Mouse (Mus musculus) frontal cortex, adult (tissue): ENCODE results near the gene Gm20458.

Source experiments
- ATAC-seq: cut with Nextera tagmentation; 2 replicates; pipeline ENCODE4 v1.9.2; 2017; ENCODE audit warnings: mild to moderate bottlenecking, moderate library complexity, mixed read lengths; ENCODE audit not compliant: low TSS enrichment

Gene Gm20458

GRCm38 (mm10) chr2:164453887-164454500 is 6.8 kb upstream of the Gm20458 start:
- ATAC-seq: no peak

- ATAC-seq: peak; percentile 80
Observed at GRCm38 (mm10) chr2:164454846-164455245, 5.9 kb upstream of the Gm20458 start.

- no peak; the same call in 1 of the 2 replicates for ATAC-seq
Observed at GRCm38 (mm10) chr2:164455421-164456190, 5.2 kb upstream of the Gm20458 start.

- ATAC-seq: no peak
Observed at GRCm38 (mm10) chr2:164456413-164456812, 4.4 kb upstream of the Gm20458 start.

GRCm38 (mm10) chr2:164456864-164457300 is 3.9 kb upstream of the Gm20458 start, which contains the start of gene Sys1:
Sys1 (plus strand) TSS chr2:164456964.
- peak; percentile 33; the same call in 1 of the 2 replicates for ATAC-seq

- no peak for ATAC-seq
Observed at GRCm38 (mm10) chr2:164457942-164458341, 2.8 kb upstream of the Gm20458 start.

GRCm38 (mm10) chr2:164458535-164458934 is 2.2 kb upstream of the Gm20458 start:
- ATAC-seq: no peak

GRCm38 (mm10) chr2:164465161-164465560 is 4.4 kb downstream of the Gm20458 start:
- no peak for ATAC-seq

- no peak for ATAC-seq
Observed at GRCm38 (mm10) chr2:164466787-164467186, 6.0 kb downstream of the Gm20458 start.

- peak; percentile 64; the same call in 1 of the 2 replicates for ATAC-seq
Observed at GRCm38 (mm10) chr2:164470254-164470653, 9.5 kb downstream of the Gm20458 start.

GRCm38 (mm10) chr2:164473624-164474023 is 12.9 kb downstream of the Gm20458 start, which contains the start of gene Trp53tg5:
Trp53tg5 (minus strand) TSS chr2:164473724.
- ATAC-seq: no peak

GRCm38 (mm10) chr2:164485681-164486257 is 25.0 kb downstream of the Gm20458 start, which contains the start of gene Dbndd2:
Dbndd2 (plus strand) TSS chr2:164486106.
- ATAC-seq: peak; percentile 24; the same call in 1 of the 2 replicates

GRCm38 (mm10) chr2:164486258-164487114 is 25.7 kb downstream of the Gm20458 start:
- ATAC-seq: peak; percentile 35

- 0 out of 2 replicates have a peak, but pooled peaks have one; percentile 2 for ATAC-seq
Observed at GRCm38 (mm10) chr2:164487115-164487527, 26.4 kb downstream of the Gm20458 start.

- ATAC-seq: peak; percentile 13; the same call in 1 of the 2 replicates
Observed at GRCm38 (mm10) chr2:164487812-164488211, 27.0 kb downstream of the Gm20458 start.

- ATAC-seq: no peak
Observed at GRCm38 (mm10) chr2:164494126-164494525, 33.4 kb downstream of the Gm20458 start.

- ATAC-seq: no peak
Observed at GRCm38 (mm10) chr2:164496331-164496730, 35.6 kb downstream of the Gm20458 start.

GRCm38 (mm10) chr2:164496847-164497690 is 36.3 kb downstream of the Gm20458 start, which contains the start of gene Pigt:
Pigt (plus strand) TSS chr2:164497520.
- peak; percentile 96 for ATAC-seq

- ATAC-seq: peak; percentile 28; the same call in 1 of the 2 replicates
Observed at GRCm38 (mm10) chr2:164497691-164498268, 37.0 kb downstream of the Gm20458 start.

GRCm38 (mm10) chr2:164499317-164499716 is 38.5 kb downstream of the Gm20458 start:
- ATAC-seq: no peak
